8 mouse cellular contexts compared by ENCODE assay signal in genomic region chr14:31250222-31251083, GRCm38 (mm10). TPM values are rescaled to one million over a fixed set of nuclear protein-coding genes. Genes with fewer than 3 reads are reported as not detected.
DNase-seq lines count a peak whose midpoint lies in the region; ATAC-seq and TF ChIP-seq lines count a peak whose summit lies in the region.

No protein-coding gene starts in this region.

- H3K9me3 ChIP-seq in heart, embryonic 16.5 days (replicated peaks; ENCODE audit: control insufficient read depth, low read length) = no peaks in the 10 kb centered on the region
- H3K9me3 ChIP-seq in hindbrain, embryonic 13.5 days = no peaks in the 10 kb centered on the region
- H3K9me3 ChIP-seq in megakaryocyte, embryonic 14.5 days = no peaks in the 10 kb centered on the region

- peaks cover 24% of the 10 kb centered on the region for H3K36me3 ChIP-seq in heart, embryonic 16.5 days (ENCODE audit: control insufficient read depth, insufficient read depth)
- H3K36me3 ChIP-seq in hindbrain, embryonic 13.5 days = peaks cover 29% of the 10 kb centered on the region
- peaks cover 57% of the 10 kb centered on the region for H3K36me3 ChIP-seq in megakaryocyte, embryonic 14.5 days (replicated peaks; ENCODE audit: low read length)

- peaks cover 22% of the 10 kb centered on the region for H3K4me1 ChIP-seq in heart, embryonic 16.5 days (ENCODE audit: control insufficient read depth, insufficient read depth, low read length)
- H3K4me1 ChIP-seq in bone marrow, adult 2 months (ENCODE audit: control insufficient read depth, insufficient read depth, low read length) = peaks cover 1% of the 10 kb centered on the region; the same call in 1 of the 2 replicates
- peaks cover 24% of the 10 kb centered on the region for H3K4me1 ChIP-seq in hindbrain, embryonic 13.5 days (replicated peaks)
- peaks cover 39% of the 10 kb centered on the region for H3K4me1 ChIP-seq in megakaryocyte, embryonic 14.5 days

- no peak for DNase-seq in heart, adult 11 months
- no peak for DNase-seq in adrenal gland, postnatal 4 days (ENCODE audit: low spot score in 2 of 2)
- DNase-seq in natural killer cell, adult 2 months (ENCODE audit: low spot score in 2 of 2) = no peak
- DNase-seq in spleen, adult 18-20 months = no peak

- no peaks in the 10 kb centered on the region for H3K27me3 ChIP-seq in heart, embryonic 16.5 days (ENCODE audit: control insufficient read depth, insufficient read depth, low read length)
- no peaks in the 10 kb centered on the region for H3K27me3 ChIP-seq in hindbrain, embryonic 13.5 days
- H3K27me3 ChIP-seq in megakaryocyte, embryonic 14.5 days (replicated peaks) = no peaks in the 10 kb centered on the region

- peak overlapping the region; percentile 85 for H3K4me2 ChIP-seq in heart, embryonic 16.5 days (ENCODE audit: low read depth, low read length)
- peak overlapping the region; percentile 57 for H3K4me2 ChIP-seq in hindbrain, embryonic 13.5 days

- TF ChIP-seq CTCF in bone marrow, adult 2 months (IDR thresholded peaks at IDR 0.05; ENCODE audit: control insufficient read depth, insufficient read depth, low read length) = no peak

- H3K4me3 ChIP-seq in heart, embryonic 16.5 days (ENCODE audit: low read length) = peak overlapping the region; percentile 91
- H3K4me3 ChIP-seq in bone marrow, adult 2 months (replicated peaks; ENCODE audit: control insufficient read depth, low read depth, low read length) = peak overlapping the region; percentile 85
- H3K4me3 ChIP-seq in hindbrain, embryonic 13.5 days = peak overlapping the region; percentile 99
- H3K4me3 ChIP-seq in megakaryocyte, embryonic 14.5 days (replicated peaks) = peak overlapping the region; percentile 98

- peak overlapping the region; percentile 97 for H3K27ac ChIP-seq in heart, embryonic 16.5 days (ENCODE audit: low read length)
- peak overlapping the region; percentile 98 for H3K27ac ChIP-seq in bone marrow, adult 2 months (ENCODE audit: control insufficient read depth, insufficient read depth, low read depth, low read length, poor library complexity)
- H3K27ac ChIP-seq in hindbrain, embryonic 13.5 days = peak overlapping the region; percentile 96

- ATAC-seq in heart, embryonic 16.5 days (replicated peaks; ENCODE audit: extremely low read depth, insufficient read depth, low FRiP score) = peak; percentile 81
- peak; percentile 87; the same call in 1 of the 2 replicates for ATAC-seq in hindbrain, embryonic 13.5 days (ENCODE audit: low FRiP score)

- H3K9ac ChIP-seq in heart, embryonic 16.5 days (ENCODE audit: low read length) = peak overlapping the region; percentile 99
- peak overlapping the region; percentile 100 for H3K9ac ChIP-seq in hindbrain, embryonic 13.5 days

- WGBS in heart, embryonic 16.5 days = 17% methylated on average over 36 of the region's 38 CpGs
- 9% methylated on average over 38 of the region's 38 CpGs for WGBS in bone marrow, adult 2 months
- WGBS in hindbrain, embryonic 13.5 days = 22% methylated on average over 38 of the region's 38 CpGs

- TF ChIP-seq POLR2A in bone marrow, adult 2 months (IDR thresholded peaks at IDR 0.05; ENCODE audit: borderline replicate concordance, control insufficient read depth, low read depth, low read length) = no peak

RNA-seq across cellular contexts. Expression of gene Phf7, which starts 0.7 kb away (rescaled TPM):
- polyA plus RNA-seq in heart, embryonic 16.5 days (2015; fragmentation: Nextera tagmentation; extraction: Ambion mirVana) = 9.5 TPM in 2 replicates
- 4.5 and 9.9 TPM in 2 replicates for polyA plus RNA-seq in bone marrow, adult 2 months (2011; ENCODE audit: insufficient read depth, insufficient read length, low replicate concordance, missing spikeins)
- 11.9 and 13.6 TPM in 2 replicates for polyA plus RNA-seq in hindbrain, embryonic 13.5 days (2015; fragmentation: Nextera tagmentation; extraction: Ambion mirVana)
- 0.93 and 1.7 TPM in 2 replicates for polyA plus RNA-seq in megakaryocyte, embryonic 14.5 days (2012; ENCODE audit: insufficient read depth, low replicate concordance)
- 10 to 100 TPM; 12.4 to 12.6 TPM for total RNA-seq in adrenal gland, postnatal 4 days (2021)

RNA-seq across cellular contexts. Expression of gene Bap1, which starts 0.8 kb away (rescaled TPM):
- 54.5 and 56.4 TPM in 2 replicates for polyA plus RNA-seq in heart, embryonic 16.5 days (2015; fragmentation: Nextera tagmentation; extraction: Ambion mirVana)
- polyA plus RNA-seq in bone marrow, adult 2 months (2011; ENCODE audit: insufficient read depth, insufficient read length, low replicate concordance, missing spikeins) = 15.9 and 26.9 TPM in 2 replicates
- polyA plus RNA-seq in hindbrain, embryonic 13.5 days (2015; fragmentation: Nextera tagmentation; extraction: Ambion mirVana) = 114 and 117 TPM in 2 replicates
- 52.1 and 63.2 TPM in 2 replicates for polyA plus RNA-seq in megakaryocyte, embryonic 14.5 days (2012; ENCODE audit: insufficient read depth, low replicate concordance)
- 10 to 100 TPM; 82.9 to 83.7 TPM for total RNA-seq in adrenal gland, postnatal 4 days (2021)

RNA-seq across cellular contexts. Expression of gene Sema3g, which starts 32.8 kb away (rescaled TPM):
- 0.97 TPM in 2 replicates for polyA plus RNA-seq in heart, embryonic 16.5 days (2015; fragmentation: Nextera tagmentation; extraction: Ambion mirVana)
- polyA plus RNA-seq in bone marrow, adult 2 months (2011; ENCODE audit: insufficient read depth, insufficient read length, low replicate concordance, missing spikeins) = 1.1 and 2.7 TPM in 2 replicates
- polyA plus RNA-seq in hindbrain, embryonic 13.5 days (2015; fragmentation: Nextera tagmentation; extraction: Ambion mirVana) = 0.84 and 0.90 TPM in 2 replicates
- not detected in 2 replicates for polyA plus RNA-seq in megakaryocyte, embryonic 14.5 days (2012; ENCODE audit: insufficient read depth, low replicate concordance)
- total RNA-seq in adrenal gland, postnatal 4 days (2021) = 10 to 100 TPM; 12.6 to 20.0 TPM

RNA-seq across cellular contexts. Expression of gene Nisch, which starts 33.7 kb away (rescaled TPM):
- polyA plus RNA-seq in heart, embryonic 16.5 days (2015; fragmentation: Nextera tagmentation; extraction: Ambion mirVana) = 331 and 376 TPM in 2 replicates
- 102 and 233 TPM in 2 replicates for polyA plus RNA-seq in bone marrow, adult 2 months (2011; ENCODE audit: insufficient read depth, insufficient read length, low replicate concordance, missing spikeins)
- 315 and 334 TPM in 2 replicates for polyA plus RNA-seq in hindbrain, embryonic 13.5 days (2015; fragmentation: Nextera tagmentation; extraction: Ambion mirVana)
- polyA plus RNA-seq in megakaryocyte, embryonic 14.5 days (2012; ENCODE audit: insufficient read depth, low replicate concordance) = 148 and 152 TPM in 2 replicates
- total RNA-seq in adrenal gland, postnatal 4 days (2021) = 100 to 1,000 TPM; 496 to 522 TPM

RNA-seq across cellular contexts. Expression of gene Tnnc1, which starts 42.3 kb away (rescaled TPM):
- polyA plus RNA-seq in heart, embryonic 16.5 days (2015; fragmentation: Nextera tagmentation; extraction: Ambion mirVana) = 4,861 and 5,105 TPM in 2 replicates
- polyA plus RNA-seq in bone marrow, adult 2 months (2011; ENCODE audit: insufficient read depth, insufficient read length, low replicate concordance, missing spikeins) = 4.2 TPM in 1 of 2 replicates, not detected in the other
- polyA plus RNA-seq in hindbrain, embryonic 13.5 days (2015; fragmentation: Nextera tagmentation; extraction: Ambion mirVana) = 7.3 and 9.1 TPM in 2 replicates
- 0.23 TPM in 1 of 2 replicates, not detected in the other for polyA plus RNA-seq in megakaryocyte, embryonic 14.5 days (2012; ENCODE audit: insufficient read depth, low replicate concordance)
- 10 to 100 TPM in 1 of 2 experiments, 1 to 10 TPM in 1; 5.0 to 13.9 TPM for total RNA-seq in adrenal gland, postnatal 4 days (2021)
